Mouse (Mus musculus): ENCODE results near the gene Cdc14b. TPM values are rescaled to one million over a fixed set of nuclear protein-coding genes. Genes with fewer than 3 reads are reported as not detected.

Gene Cdc14b
- total and polyA plus RNA-seq, 3 experiments, result 8.2 to 8.8 (median 8.7) TPM

DNA sequence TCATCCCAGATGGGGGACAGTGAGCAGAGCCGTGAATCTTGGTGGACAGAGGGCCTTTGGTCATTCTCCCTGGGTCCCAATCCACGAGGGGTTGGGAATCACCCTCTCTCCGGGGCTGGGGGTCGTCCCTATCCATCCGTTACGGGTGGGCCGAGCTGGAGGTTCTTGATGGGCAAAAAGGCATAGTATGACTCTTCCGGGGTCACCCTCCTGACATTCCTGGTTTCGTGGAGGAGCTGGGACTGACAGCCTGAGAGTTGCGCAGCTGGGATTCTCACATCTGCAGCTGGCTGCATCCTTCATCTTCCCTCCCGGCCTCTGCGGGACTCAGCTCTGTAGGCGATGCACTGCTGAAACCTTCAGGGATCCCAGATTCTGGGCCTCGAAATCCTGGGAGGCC lies 112.5 kb downstream of the Cdc14b start:
- peak in 1 of 2 experiments; percentile 40 for DNase-seq
- Histone ChIP-seq H3K27me3 (ENCODE audit: control insufficient read depth, insufficient read depth, low read length) (no peaks in the 10 kb centered on the region), H3K9ac (ENCODE audit: low read depth, low read length) (peak overlapping the region; percentile 98), H3K4me1 (ENCODE audit: control insufficient read depth, insufficient read depth, low read length) (peaks cover 1% of the 10 kb centered on the region), H3K79me2 (replicated peaks; ENCODE audit: control insufficient read depth, insufficient read depth, low read length) (no peaks in the 10 kb centered on the region), H3K36me3 (ENCODE audit: control insufficient read depth, insufficient read depth, low read length) (no peaks in the 10 kb centered on the region), H3K27ac (peak overlapping the region; percentile 78), H3K4me3 (peak overlapping the region; percentile 86)
- 8% methylated on average over 14 of the region's 14 CpGs for WGBS
- intact Hi-C loops (cut with DNase I), result loop anchor here (5.0 to 10.0 kb wide), 3 partner anchors 145 to 598 kb away; partner anchors contain the start of gene Cdk20
- no peak for TF ChIP-seq EP300 (IDR thresholded peaks at IDR 0.05; ENCODE audit: insufficient read depth, low read depth, low read length)
- TF ChIP-seq POLR2A (IDR thresholded peaks at IDR 0.05; ENCODE audit: insufficient read depth, low read depth, low read length), result no peak
- no peak for TF ChIP-seq CTCF (IDR thresholded peaks at IDR 0.05)

DNA sequence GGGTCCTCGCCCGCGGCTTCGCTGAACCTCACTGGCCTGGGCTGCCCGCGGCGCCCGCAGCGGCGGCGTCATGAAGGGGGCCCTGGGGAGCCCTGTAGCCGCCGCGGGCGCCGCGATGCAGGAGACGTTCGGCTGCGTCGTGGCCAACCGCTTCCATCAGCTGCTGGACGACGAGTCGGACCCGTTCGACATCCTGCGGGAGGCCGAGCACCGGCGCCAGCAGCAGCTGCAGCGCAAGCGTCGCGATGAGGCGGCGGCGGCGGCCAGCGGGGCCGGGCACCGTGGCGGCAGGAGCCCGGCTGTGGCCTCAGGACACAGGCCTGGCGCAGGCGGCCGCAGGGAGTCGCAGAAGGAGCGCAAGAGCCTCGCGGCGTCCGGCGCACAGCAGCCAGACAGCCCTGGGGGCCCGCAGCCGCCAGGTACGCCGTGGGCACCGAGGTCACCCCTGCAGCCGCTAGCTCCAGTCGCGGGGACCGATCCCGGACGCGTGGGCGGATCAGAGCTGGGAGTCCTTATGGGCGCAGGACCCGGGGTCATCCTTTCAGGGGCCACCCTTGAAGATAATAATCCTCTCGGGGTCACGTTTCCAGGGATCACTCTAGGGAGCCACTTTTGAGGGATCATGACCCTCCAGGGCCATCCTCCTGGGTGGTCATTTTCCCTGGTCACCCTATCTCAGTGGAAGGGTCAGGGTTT lies 113.0 kb downstream of the Cdc14b start:
- H3K9ac ChIP-seq (ENCODE audit: low read depth, low read length), result peak overlapping the region; percentile 98
- no peaks in the 10 kb centered on the region for H3K79me2 ChIP-seq (replicated peaks; ENCODE audit: control insufficient read depth, insufficient read depth, low read length)
- intact Hi-C loops (cut with DNase I), result loop anchor here (1.0 to 10.0 kb wide), 4 partner anchors 9 to 597 kb away; partner anchors contain the start of genes Cdk20 and Zfp367
- DNase-seq, result no peak
- no peaks in the 10 kb centered on the region for H3K36me3 ChIP-seq (ENCODE audit: control insufficient read depth, insufficient read depth, low read length)
- TF ChIP-seq EP300 (IDR thresholded peaks at IDR 0.05; ENCODE audit: insufficient read depth, low read depth, low read length) (no peak), POLR2A (IDR thresholded peaks at IDR 0.05; ENCODE audit: insufficient read depth, low read depth, low read length) (no peak), CTCF (IDR thresholded peaks at IDR 0.05) (no peak; the same call in 1 of the 2 replicates)
- no peaks in the 10 kb centered on the region for H3K27me3 ChIP-seq (ENCODE audit: control insufficient read depth, insufficient read depth, low read length)
- peak overlapping the region; percentile 78 for H3K27ac ChIP-seq
- under 1% methylated on average over 71 of the region's 71 CpGs for WGBS
- peaks cover 1% of the 10 kb centered on the region for H3K4me1 ChIP-seq (ENCODE audit: control insufficient read depth, insufficient read depth, low read length)
- H3K4me3 ChIP-seq, result peak overlapping the region; percentile 86

DNA sequence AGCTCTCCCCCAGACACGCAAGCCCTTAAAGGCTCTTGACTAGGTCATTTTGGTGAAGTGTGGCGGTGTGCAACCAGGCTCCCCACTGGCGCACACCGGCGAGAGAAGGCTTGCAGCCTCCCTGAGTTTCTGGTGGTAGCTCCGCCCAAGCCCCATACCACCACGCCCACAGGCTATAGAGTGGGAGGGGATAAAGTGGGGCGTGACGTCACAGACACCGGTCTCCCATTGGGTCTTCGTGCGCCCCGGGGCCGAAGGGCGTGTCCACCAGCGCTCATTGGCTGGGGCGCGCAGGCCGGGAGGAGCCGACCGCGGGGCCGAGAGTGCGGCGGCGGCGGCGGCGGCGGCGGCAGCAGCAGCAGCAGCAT lies 113.6 kb downstream of the Cdc14b start, which contains the start of gene Habp4:
Gene Habp4 (plus strand): TSS at position 277 of the 368 bp plus-strand sequence.
- intact Hi-C loops (cut with DNase I), result loop anchor here (1.0 to 10.0 kb wide), 4 partner anchors 8 to 597 kb away; partner anchors contain the start of genes Cdk20 and Zfp367
- no peaks in the 10 kb centered on the region for H3K79me2 ChIP-seq (replicated peaks; ENCODE audit: control insufficient read depth, insufficient read depth, low read length)
- H3K9ac ChIP-seq (ENCODE audit: low read depth, low read length), result peak within 1 kb of the TSS; percentile 98
- H3K4me1 ChIP-seq (ENCODE audit: control insufficient read depth, insufficient read depth, low read length), result peaks cover 1% of the 10 kb centered on the region
- H3K36me3 ChIP-seq (ENCODE audit: control insufficient read depth, insufficient read depth, low read length), result no peaks in the 10 kb centered on the region
- H3K27me3 ChIP-seq (ENCODE audit: control insufficient read depth, insufficient read depth, low read length), result no peaks in the 10 kb centered on the region
- DNase-seq, result peak; percentile 97 to 98
- peak within 1 kb of the TSS; percentile 86 for H3K4me3 ChIP-seq
- H3K27ac ChIP-seq, result peak within 1 kb of the TSS; percentile 78
- under 1% methylated on average over 31 of the region's 31 CpGs for WGBS
- TF ChIP-seq POLR2A (IDR thresholded peaks at IDR 0.05; ENCODE audit: insufficient read depth, low read depth, low read length) (peak; percentile 81), CTCF (IDR thresholded peaks at IDR 0.05) (no peak), EP300 (IDR thresholded peaks at IDR 0.05; ENCODE audit: insufficient read depth, low read depth, low read length) (0 out of 2 replicates have a peak, but pooled peaks have one; percentile 47)

DNA sequence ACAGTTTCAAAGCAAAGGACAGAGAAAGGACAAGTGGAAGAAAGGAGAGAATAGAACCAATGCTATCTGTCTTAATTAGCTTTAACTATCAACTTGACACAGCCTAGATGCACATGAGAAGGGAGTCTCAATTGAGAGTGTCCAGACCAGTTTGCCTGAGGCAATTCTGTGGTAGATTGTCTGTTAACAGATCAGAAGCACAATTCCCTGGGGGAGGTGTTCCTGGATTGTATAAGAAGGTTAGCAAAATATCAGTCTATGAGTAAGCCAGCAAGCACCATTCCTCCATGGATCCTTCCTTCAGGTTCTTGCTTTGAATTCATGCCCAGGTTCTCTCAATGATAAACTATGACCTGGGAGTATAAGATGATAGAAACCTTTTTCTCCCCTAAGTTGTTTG lies 118.1 kb downstream of the Cdc14b start:
- DNase-seq, result no peak
- TF ChIP-seq EP300 (IDR thresholded peaks at IDR 0.05; ENCODE audit: insufficient read depth, low read depth, low read length) (no peak), POLR2A (IDR thresholded peaks at IDR 0.05; ENCODE audit: insufficient read depth, low read depth, low read length) (no peak), CTCF (IDR thresholded peaks at IDR 0.05) (no peak)
- no peak overlapping the region for H3K9ac ChIP-seq (ENCODE audit: low read depth, low read length)
- intact Hi-C loops (cut with DNase I), result loop anchor here (10.0 kb wide), 2 partner anchors 342 to 1192 kb away; partner anchors contain the start of genes 2010111I01Rik and Ercc6l2
- H3K4me3 ChIP-seq, result no peak overlapping the region
- H3K79me2 ChIP-seq (replicated peaks; ENCODE audit: control insufficient read depth, insufficient read depth, low read length), result no peaks in the 10 kb centered on the region
- H3K36me3 ChIP-seq (ENCODE audit: control insufficient read depth, insufficient read depth, low read length), result no peaks in the 10 kb centered on the region
- H3K27ac ChIP-seq, result no peak overlapping the region
- H3K27me3 ChIP-seq (ENCODE audit: control insufficient read depth, insufficient read depth, low read length), result no peaks in the 10 kb centered on the region
- H3K4me1 ChIP-seq (ENCODE audit: control insufficient read depth, insufficient read depth, low read length), result peaks cover 1% of the 10 kb centered on the region; the same call in 1 of the 2 replicates

DNA sequence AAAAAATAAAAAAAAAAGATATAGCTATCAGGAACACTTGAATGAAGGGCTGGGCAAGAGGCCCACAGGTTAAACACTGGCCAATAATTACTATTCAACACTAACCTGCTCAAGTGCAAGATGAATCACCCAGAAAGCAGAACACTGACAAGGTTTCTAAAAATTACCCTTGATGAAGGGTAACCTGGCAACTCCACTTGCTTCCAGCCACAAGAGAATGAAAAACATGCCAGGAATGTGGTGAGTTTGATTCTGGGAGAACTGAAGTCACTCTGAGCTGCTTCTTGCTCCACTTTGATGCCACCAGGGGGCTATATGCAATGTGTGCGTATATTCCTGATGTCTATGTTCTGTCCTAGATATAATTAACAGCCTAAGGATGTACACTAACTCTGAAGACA lies 119.9 kb downstream of the Cdc14b start:
- intact Hi-C loops (cut with DNase I), result loop anchor here (10.0 kb wide), 2 partner anchors 340 to 1190 kb away; partner anchors contain the start of genes 2010111I01Rik and Ercc6l2
- no peak overlapping the region for H3K4me3 ChIP-seq
- no peak overlapping the region for H3K9ac ChIP-seq (ENCODE audit: low read depth, low read length)

More for the DNA sequence above, 119.9 kb downstream of the Cdc14b start:
- 39% methylated on average over 1 of the region's 1 CpGs for WGBS
- Histone ChIP-seq H3K4me1 (ENCODE audit: control insufficient read depth, insufficient read depth, low read length) (no peaks in the 10 kb centered on the region; the same call in 1 of the 2 replicates), H3K27me3 (ENCODE audit: control insufficient read depth, insufficient read depth, low read length) (no peaks in the 10 kb centered on the region), H3K79me2 (replicated peaks; ENCODE audit: control insufficient read depth, insufficient read depth, low read length) (no peaks in the 10 kb centered on the region), H3K27ac (no peak overlapping the region; the same call in 1 of the 2 replicates), H3K36me3 (ENCODE audit: control insufficient read depth, insufficient read depth, low read length) (no peaks in the 10 kb centered on the region; the same call in none of the 2 replicates)
- TF ChIP-seq POLR2A (IDR thresholded peaks at IDR 0.05; ENCODE audit: insufficient read depth, low read depth, low read length) (no peak), CTCF (IDR thresholded peaks at IDR 0.05) (peak; percentile 54)
- peak in 1 of 2 experiments; percentile 24 for DNase-seq
